Mouse (Mus musculus) intestine, postnatal 0 days (tissue): ENCODE data around the gene Pakap. TPM values are rescaled to one million over a fixed set of nuclear protein-coding genes. Genes with fewer than 3 reads are reported as not detected.
A peak's percentile ranks its signal among the peaks of the same experiment; 100 is the strongest.

Source experiments
- ATAC-seq: fragments of 200-750 bp; cut with Nextera tagmentation; 2 replicates; pipeline ENCODE4 v1.8.0; 2017; ENCODE audit warnings: mild to moderate bottlenecking, moderate TSS enrichment, moderate library complexity
- H3K27ac ChIP-seq: fragments of 300-500 bp; sonication (generic); 2 replicates; pipeline ENCODE4 v1.5.1; 2014; ENCODE audit warnings: mild to moderate bottlenecking, low read depth, low read length, moderate library complexity
- H3K27me3 ChIP-seq: fragments of 300-500 bp; sonication (generic); replicated peaks from 2 replicates; pipeline ENCODE4 v1.6.1; 2014; ENCODE audit warnings: low read length, mixed read lengths; ENCODE audit not compliant: control insufficient read depth, insufficient read depth
- H3K36me3 ChIP-seq: fragments of 300-500 bp; sonication (generic); 2 replicates; pipeline ENCODE4 v1.6.1; 2014; ENCODE audit warnings: mild to moderate bottlenecking, moderate library complexity; ENCODE audit not compliant: control insufficient read depth, insufficient read depth
- H3K4me1 ChIP-seq: fragments of 300-500 bp; sonication (generic); replicated peaks from 2 replicates; pipeline ENCODE4 v1.6.1; 2014; ENCODE audit warnings: antibody characterized with exemption, low read length, mixed read lengths; ENCODE audit not compliant: control insufficient read depth, insufficient read depth
- H3K4me2 ChIP-seq: fragments of 300-500 bp; sonication (generic); replicated peaks from 2 replicates; pipeline ENCODE4 v1.6.1; 2014; ENCODE audit warnings: low read depth, mild to moderate bottlenecking, moderate library complexity
- H3K4me3 ChIP-seq: fragments of 300-500 bp; sonication (generic); 2 replicates; pipeline ENCODE4 v1.5.1; 2014; ENCODE audit warnings: low read depth, low read length
- H3K9ac ChIP-seq: fragments of 300-500 bp; sonication (generic); 2 replicates; pipeline ENCODE4 v1.6.1; 2014; ENCODE audit warnings: mild to moderate bottlenecking, low read depth, low read length
- H3K9me3 ChIP-seq: fragments of 300-500 bp; sonication (generic); 2 replicates; pipeline ENCODE4 v1.6.1; 2016; ENCODE audit warnings: mixed run types; ENCODE audit not compliant: control insufficient read depth
- CTCF ChIP-seq: sonication (generic); IDR thresholded peaks from 2 replicates; pipeline ENCODE4 v1.5.1; 2016; ENCODE audit warnings: low read depth, mild to moderate bottlenecking, control low read depth, antibody characterized with exemption, moderate library complexity
- WGBS: fragments of 180-500 bp; shearing (Covaris S2); extraction: QIAGEN DNeasy Blood & Tissue Kit; methylation state at CpG from one replicate; pipeline ENCODE4 v1.1.7; 2014; 5-methylcytosine and 5-hydroxymethylcytosine counted together
- polyA plus RNA-seq: library from polyadenylated mRNA; unstranded; fragments of >200 nt; fragmentation: Nextera tagmentation; extraction: Ambion mirVana; gene quantifications from 2 replicates; pipeline ENCODE4 v1.2.1, GENCODE M21; 2015

Pakap gene
- polyA plus RNA-seq, 1 experiment from 2014 or later = 8.6 TPM

DNA sequence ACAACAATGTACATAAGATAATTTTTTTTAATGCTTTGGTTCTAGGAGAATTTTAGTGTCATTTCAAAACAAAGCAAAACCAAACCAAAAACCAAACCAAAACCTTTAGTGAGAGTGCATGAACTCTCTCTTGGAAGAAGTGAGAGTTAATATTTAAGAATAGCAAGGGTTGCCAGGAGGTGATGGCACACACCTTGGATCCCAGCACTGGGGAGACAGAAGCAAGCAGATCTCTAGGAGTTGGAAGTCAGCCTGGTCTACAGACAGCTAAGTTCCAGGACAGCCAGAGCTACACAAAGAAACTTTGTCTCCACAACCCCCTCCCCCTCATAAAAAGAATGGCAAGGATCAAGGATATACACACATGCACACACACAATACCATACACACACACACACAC lies 345.0 kb downstream of the Pakap start:
- no peak for TF ChIP-seq CTCF
- Histone ChIP-seq H3K36me3 (peaks cover 8% of the 10 kb centered on the region; the same call in 1 of the 2 replicates), H3K9me3 (no peaks in the 10 kb centered on the region), H3K9ac (no peak overlapping the region), H3K27me3 (no peaks in the 10 kb centered on the region), H3K4me1 (0 out of 2 replicates have a peak, but pooled peaks cover 2% of the 10 kb centered on the region), H3K27ac (no peak overlapping the region), H3K4me3 (no peak overlapping the region), H3K4me2 (peak overlapping the region; percentile 68)
- no peak for ATAC-seq

DNA sequence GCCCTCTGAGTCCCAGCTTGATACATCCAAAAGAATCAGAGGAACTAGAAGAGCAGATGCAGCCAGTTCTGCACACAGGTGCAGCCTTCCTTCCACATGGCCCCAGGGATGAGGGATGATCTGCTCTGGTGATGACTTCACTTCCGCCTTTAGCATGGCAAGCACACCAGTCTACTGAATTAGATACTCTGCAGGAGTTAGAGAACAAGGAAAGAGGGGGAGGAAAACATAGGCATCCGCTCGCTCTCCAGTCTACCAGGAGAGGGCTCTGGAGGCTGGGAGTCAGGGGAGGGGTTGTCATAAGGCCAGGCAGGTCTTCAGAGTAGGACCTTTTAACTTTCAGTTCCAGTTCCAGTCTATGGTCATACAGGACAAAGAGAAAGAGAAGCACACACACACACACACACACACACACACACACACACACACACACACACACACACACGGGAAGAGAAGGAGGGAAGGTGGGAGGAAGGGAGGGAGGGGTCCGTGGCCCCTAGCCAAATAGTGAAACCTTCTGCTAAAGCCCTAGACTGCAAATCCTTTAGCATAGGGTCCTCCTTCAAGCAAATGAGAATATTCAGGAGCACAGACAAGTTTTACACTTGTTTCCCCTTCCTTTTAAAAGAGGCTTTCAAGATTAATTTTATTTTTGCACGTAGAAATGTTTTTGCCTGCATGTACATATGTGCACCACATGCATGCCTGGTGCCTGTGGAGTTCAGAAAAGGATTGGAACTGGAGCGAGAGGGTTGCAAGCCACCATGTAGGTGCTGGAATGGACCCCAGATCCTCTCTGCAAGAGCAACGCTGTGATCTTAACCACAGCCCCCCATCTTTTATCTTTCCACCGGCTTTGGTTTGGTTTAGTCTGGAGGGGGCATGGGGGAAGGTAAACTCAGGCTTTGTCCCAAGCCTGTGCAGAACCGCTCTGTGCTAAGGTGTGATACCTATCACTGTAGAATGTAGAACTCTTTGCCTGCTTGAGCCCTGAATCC lies 346.5 kb downstream of the Pakap start:
- Histone ChIP-seq H3K4me3 (peak overlapping the region; percentile 42), H3K9me3 (no peaks in the 10 kb centered on the region), H3K27me3 (no peaks in the 10 kb centered on the region), H3K4me1 (0 out of 2 replicates have a peak, but pooled peaks cover 2% of the 10 kb centered on the region), H3K9ac (peak overlapping the region; percentile 54), H3K27ac (peak overlapping the region; percentile 89; the same call in 1 of the 2 replicates), H3K4me2 (peak overlapping the region; percentile 68), H3K36me3 (no peaks in the 10 kb centered on the region)
- WGBS = 34% methylated on average over 9 of the region's 10 CpGs
- peak; percentile 53 for ATAC-seq
- peak; percentile 70 for TF ChIP-seq CTCF

DNA sequence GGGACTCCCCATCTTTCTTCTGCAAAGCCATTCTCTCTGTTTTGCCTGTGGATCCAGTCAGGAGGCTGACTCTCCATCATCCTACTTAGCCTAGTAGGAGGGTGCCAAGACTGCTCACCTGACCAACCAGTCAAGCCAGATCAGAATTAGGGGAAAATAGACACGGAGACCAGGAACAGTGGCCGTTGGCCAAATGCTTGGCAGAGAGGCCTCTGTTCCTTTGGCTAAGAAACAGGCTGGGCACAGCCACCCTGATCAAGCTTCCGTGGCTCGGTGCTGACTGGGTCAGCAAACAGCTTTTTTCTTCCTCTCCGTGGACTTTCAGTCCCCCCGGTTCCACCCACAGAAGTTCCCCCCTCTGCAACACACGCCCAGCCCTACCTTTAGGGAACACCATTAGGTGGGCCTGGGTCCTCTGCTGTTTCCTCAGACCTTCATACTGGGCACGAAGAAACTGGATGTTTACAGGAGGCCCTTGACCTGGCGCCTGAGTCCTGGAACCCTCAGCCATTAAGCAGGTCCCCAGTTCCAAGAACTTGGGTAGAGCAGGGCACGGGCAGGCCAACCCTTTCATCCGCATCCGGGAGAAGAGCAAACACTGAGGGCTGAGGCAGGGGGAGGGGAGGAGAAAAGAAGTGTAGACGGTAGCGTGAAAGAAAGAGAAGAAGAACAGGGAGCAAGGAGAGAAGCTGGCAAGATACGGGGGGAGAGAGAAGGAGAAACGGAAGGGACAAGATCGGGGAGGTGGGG lies 347.4 kb downstream of the Pakap start:
- no peaks in the 10 kb centered on the region for H3K9me3 ChIP-seq
- peak overlapping the region; percentile 54 for H3K9ac ChIP-seq
- TF ChIP-seq CTCF = no peak

DNA sequence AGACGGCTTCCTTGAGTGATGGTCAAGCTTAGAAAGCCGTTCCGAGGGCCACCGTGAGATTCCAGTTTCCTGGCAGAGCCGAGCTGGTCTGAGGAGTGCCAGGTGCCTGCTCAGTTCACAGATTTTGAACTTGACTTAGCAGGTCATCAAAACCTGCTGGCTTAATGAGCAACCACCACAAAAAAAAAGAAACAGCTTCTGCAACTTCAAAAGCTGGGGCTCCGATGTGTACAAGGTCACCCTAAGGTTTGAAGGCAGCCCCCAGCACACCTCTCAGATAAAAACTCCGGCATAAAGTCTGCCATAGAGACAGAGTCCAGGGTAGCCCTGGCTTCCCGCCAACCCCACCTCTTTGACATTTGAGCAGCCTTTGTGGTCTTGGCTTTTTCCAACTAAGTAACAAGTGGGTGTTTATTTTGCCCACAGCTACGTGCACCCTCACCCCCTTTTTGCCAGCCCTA lies 348.3 kb downstream of the Pakap start, which contains the start of gene D630039A03Rik:
Gene D630039A03Rik, minus strand, starts transcription at position 97 of the 461 bp plus-strand sequence.
- Histone ChIP-seq H3K4me2 (peak within 1 kb of the TSS; percentile 68), H3K36me3 (no peaks in the 10 kb centered on the region), H3K27ac (peak within 1 kb of the TSS; percentile 89), H3K4me3 (peak within 1 kb of the TSS; percentile 42), H3K9me3 (no peaks in the 10 kb centered on the region), H3K4me1 (0 out of 2 replicates have a peak, but pooled peaks cover 2% of the 10 kb centered on the region), H3K9ac (peak within 1 kb of the TSS; percentile 54), H3K27me3 (no peaks in the 10 kb centered on the region)
- TF ChIP-seq CTCF = no peak
- whole genome bisulfite sequencing = 5% methylated on average over 9 of the region's 9 CpGs
- peak; percentile 80 for ATAC-seq

More for the DNA sequence above, 347.4 kb downstream of the Pakap start:
- H3K4me1 ChIP-seq = 0 out of 2 replicates have a peak, but pooled peaks cover 2% of the 10 kb centered on the region
- H3K27me3 ChIP-seq = no peaks in the 10 kb centered on the region
- H3K4me3 ChIP-seq = peak overlapping the region; percentile 42
- peak overlapping the region; percentile 68 for H3K4me2 ChIP-seq
- WGBS = 19% methylated on average over 17 of the region's 17 CpGs
- no peaks in the 10 kb centered on the region for H3K36me3 ChIP-seq
- peak overlapping the region; percentile 89 for H3K27ac ChIP-seq
- peak; percentile 45 for ATAC-seq

DNA sequence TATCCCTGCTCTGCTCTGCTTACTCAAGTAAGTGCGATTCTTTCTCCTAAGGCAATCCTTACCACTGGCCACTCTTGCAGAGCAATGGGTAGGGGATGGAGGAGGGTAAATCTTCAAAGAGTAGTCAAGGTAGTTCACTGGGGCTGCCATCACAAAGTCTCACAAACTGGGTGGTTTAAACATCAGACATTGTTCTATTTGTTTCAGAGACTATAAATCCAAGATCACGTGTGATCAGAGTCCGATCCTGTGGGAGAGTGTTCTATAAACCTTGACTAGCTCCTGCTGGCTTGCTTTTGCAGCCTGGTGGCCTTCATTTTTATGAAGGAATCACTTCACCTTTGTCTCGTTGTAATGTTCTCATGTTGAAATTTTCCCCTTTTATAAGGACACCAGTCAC lies 348.7 kb downstream of the Pakap start:
- 0 out of 2 replicates have a peak overlapping the region, but pooled peaks have one; percentile 54 for H3K9ac ChIP-seq
- no peaks in the 10 kb centered on the region for H3K27me3 ChIP-seq
- H3K4me3 ChIP-seq = peak overlapping the region; percentile 42
- no peak for TF ChIP-seq CTCF
- H3K36me3 ChIP-seq = no peaks in the 10 kb centered on the region
- H3K27ac ChIP-seq = peak overlapping the region; percentile 89
- 27% methylated on average over 4 of the region's 4 CpGs for WGBS
- H3K9me3 ChIP-seq = no peaks in the 10 kb centered on the region
- peak; percentile 58 for ATAC-seq
- H3K4me2 ChIP-seq = peak overlapping the region; percentile 68
- H3K4me1 ChIP-seq = 0 out of 2 replicates have a peak, but pooled peaks cover 2% of the 10 kb centered on the region
